Mouse (Mus musculus) retina, embryonic 14.5 days (tissue): Measurements from ENCODE around the gene Olfr1364.

ENCODE experiments used
- DNase-seq: peaks from one replicate; pipeline ENCODE4 v3.0.0-alpha.2; 2015; ENCODE audit warnings: low spot score

Olfr1364 gene

GRCm38 (mm10) chr13:21581659-21582058 lies at the start of gene Olfr1364:
TSS of gene Olfr1364 (minus strand) at chr13:21581759.
- no peak for DNase-seq

GRCm38 (mm10) chr13:21613922-21614321 lies 32.4 kb upstream of the Olfr1364 start, which contains the start of gene Olfr1362:
TSS of gene Olfr1362 (minus strand) at chr13:21614022.
- DNase-seq = no peak

GRCm38 (mm10) chr13:21591618-21592017 lies 10.1 kb upstream of the Olfr1364 start:
- DNase-seq = no peak

DNA sequence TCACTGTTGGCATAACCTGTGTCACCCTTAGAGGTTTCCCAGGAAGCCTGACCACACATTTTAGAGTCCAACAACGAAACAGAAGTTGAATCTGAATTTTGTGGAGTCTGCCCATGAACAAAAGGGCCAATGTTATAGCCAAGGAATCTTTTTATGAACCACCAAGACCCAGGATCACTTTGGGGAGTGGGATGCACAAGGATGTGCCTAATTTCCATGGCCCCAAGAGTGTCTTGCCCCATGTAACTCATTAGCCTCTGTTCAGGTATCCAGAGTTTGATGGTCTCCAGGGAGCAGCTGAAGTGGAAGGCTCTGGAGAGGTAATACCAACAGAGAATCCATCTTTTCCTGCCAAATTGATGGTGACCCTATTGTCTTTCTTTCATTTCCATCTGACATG lies 21.8 kb downstream of the Olfr1364 start, which contains the start of gene Olfr1535:
Gene Olfr1535, minus strand, starts transcription at position 101 of the 400 bp plus-strand sequence.
- DNase-seq = no peak

DNA sequence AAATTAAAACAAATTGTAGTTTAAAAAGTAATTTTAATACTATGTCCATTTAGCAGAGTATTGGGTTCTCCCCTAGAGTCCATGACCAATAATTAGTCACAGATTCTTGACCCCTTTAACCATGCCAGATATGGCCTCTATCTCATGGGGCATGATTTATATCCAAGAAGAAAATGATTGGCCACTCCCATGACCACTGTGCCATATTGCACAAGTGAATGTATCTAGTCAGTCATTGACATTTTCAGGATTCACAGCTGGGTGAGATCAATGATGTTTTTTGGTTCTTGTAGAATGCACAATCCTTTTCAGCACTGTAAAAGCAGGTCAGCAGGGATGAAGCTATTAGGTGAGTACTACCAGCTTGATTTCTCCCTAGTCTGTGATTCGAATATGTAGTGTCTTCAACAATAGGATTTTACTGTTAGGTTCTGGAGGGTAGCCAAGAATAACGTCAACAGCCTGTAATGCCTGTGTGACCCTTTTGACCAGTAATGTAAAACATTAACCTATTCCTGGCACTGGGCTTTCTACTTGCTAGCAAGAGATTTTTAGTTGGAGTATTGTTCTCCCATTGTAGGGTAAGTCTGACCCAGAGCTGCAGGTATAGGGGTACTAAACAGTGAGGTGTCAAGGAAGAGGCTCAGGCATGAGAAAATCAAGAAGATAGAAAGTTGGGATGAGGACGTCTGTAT lies 31.0 kb downstream of the Olfr1364 start:
- DNase-seq = no peak

- no peak for DNase-seq
These were observed 32.1 kb downstream of the Olfr1364 start for GRCm38 (mm10) chr13:21549487-21549886.

- no peak for DNase-seq
These were observed 38.9 kb downstream of the Olfr1364 start, which contains the start of gene Olfr1366 for GRCm38 (mm10) chr13:21542708-21543107. TSS of gene Olfr1366 (minus strand) at chr13:21542808.

DNA sequence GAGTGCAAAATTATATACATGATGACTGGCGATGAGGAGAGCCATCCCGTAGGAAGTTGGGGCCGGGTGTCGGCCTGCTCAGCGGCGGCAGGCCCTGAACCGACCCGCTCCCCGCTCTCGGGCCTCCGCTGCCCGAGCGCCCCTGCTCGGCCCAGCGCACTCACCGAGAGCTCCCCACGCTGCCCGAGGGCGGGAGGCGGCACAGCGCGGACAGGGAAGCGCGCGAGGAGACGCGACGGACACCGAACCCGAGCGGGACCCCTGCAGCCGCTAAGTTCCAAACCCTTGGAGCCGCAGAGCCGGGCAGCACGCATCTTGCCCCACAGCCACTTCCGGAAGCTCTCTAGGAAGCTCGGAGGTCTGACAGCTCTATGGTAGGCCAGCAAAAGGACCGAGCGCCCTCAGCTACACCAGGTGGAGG lies 50.8 kb downstream of the Olfr1364 start, which contains the start of gene Zkscan8:
Gene Zkscan8, minus strand, starts transcription at position 340 of the 421 bp plus-strand sequence.
- DNase-seq = peak; percentile 89

- peak; percentile 7 for DNase-seq
These were observed 51.4 kb downstream of the Olfr1364 start for GRCm38 (mm10) chr13:21530136-21530535.
